Mouse (Mus musculus): ENCODE data around the gene Dnaja2. TPM values are rescaled to one million over a fixed set of nuclear protein-coding genes. Genes with fewer than 3 reads are reported as not detected.
A peak's percentile ranks its signal among the peaks of the same experiment; 100 is the strongest.

Gene Dnaja2
- 5.5 and 10.9 TPM in 2 replicates for polyA plus RNA-seq (2012; rRNA removed)

DNA sequence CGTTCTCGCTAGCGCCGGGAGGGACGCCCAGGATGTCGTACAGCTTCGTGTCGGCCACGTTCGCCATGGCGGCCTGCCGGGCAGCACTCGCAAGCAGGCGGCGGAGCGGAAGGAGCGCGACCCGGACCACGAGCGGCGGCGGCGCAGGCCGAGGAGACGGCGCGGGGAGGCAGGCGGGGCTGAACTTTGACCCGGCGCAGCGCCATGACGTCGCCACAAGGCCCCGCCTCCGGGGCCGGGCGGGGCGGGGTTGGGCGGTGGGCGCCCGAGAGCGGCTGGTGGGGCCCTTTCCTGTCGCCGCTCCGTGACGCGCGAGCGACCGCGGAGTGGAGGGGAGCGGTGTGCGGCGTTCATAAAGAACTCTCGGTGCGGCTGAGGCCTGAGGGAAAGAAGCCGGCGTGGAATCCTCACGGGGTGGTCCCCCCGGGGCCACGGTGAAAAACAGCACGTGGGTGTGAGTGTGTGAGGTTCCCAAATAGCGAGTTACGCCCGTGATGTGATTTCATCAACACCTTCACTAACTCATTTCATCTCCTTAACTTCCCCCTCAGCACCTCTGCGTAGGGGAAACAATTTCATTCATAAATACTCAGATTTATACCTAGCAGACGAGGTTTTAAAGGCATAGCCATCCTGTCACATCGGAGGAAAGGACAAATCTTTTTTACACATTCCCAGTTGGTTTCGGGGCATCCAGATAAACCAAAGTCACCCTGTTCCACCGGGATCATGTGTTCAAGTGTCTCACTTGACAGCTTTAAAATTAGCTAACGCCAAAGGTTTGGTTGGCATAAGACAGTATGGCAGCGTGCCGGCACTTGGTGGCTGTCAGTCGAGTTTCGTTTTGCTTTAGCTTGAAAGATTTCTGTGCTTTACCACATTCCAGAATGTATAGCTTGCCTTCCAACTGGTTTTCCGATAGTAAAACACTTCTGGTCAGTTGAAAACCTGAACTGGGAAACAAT lies at the start of gene Dnaja2:
Gene Dnaja2, minus strand, starts transcription at position 164 of the 965 bp plus-strand sequence.
- DNase-seq = peak; percentile 91
- H3K4me1 ChIP-seq (ENCODE audit: control insufficient read depth, insufficient read depth, low read length) = peaks cover 10% of the 10 kb centered on the region
- no peak for TF ChIP-seq CTCF (IDR thresholded peaks at IDR 0.05; ENCODE audit: insufficient read depth, low read length)
- TF ChIP-seq POLR2A (IDR thresholded peaks at IDR 0.05; ENCODE audit: borderline replicate concordance, extremely low read depth, low read depth, low read length) = peak; percentile 83
- H3K4me3 ChIP-seq (replicated peaks; ENCODE audit: extremely low read depth, low read depth, low read length) = peak within 1 kb of the TSS; percentile 88
- WGBS = under 1% methylated on average over 65 of the region's 77 CpGs

DNA sequence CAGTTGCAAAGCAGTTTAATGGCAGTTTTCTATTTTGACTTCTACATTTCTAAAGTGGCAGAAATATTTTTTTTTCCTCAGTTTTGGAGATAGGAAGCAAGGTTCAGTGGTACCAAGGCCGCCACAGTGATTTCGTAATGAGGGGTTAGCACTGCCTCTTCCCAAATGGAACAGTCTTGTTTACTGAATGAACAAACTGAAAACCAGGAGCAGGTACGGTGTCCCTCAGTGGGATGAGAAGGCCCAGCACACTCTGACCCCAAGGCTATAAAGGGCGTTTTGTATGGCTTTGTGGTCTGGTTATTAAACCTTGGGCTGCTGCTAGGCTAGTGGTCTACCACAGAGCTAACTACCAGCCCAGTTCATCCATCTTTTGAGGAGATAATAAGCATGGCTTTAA lies 49.1 kb upstream of the Dnaja2 start:
- no peak overlapping the region for H3K4me3 ChIP-seq (replicated peaks; ENCODE audit: extremely low read depth, low read depth, low read length)
- DNase-seq = no peak
- no peak for TF ChIP-seq CTCF (IDR thresholded peaks at IDR 0.05; ENCODE audit: insufficient read depth, low read length)
- no peak for TF ChIP-seq POLR2A (IDR thresholded peaks at IDR 0.05; ENCODE audit: borderline replicate concordance, extremely low read depth, low read depth, low read length)
- 78% methylated on average over 4 of the region's 4 CpGs for whole genome bisulfite sequencing
- no peaks in the 10 kb centered on the region for H3K4me1 ChIP-seq (ENCODE audit: control insufficient read depth, insufficient read depth, low read length)

DNA sequence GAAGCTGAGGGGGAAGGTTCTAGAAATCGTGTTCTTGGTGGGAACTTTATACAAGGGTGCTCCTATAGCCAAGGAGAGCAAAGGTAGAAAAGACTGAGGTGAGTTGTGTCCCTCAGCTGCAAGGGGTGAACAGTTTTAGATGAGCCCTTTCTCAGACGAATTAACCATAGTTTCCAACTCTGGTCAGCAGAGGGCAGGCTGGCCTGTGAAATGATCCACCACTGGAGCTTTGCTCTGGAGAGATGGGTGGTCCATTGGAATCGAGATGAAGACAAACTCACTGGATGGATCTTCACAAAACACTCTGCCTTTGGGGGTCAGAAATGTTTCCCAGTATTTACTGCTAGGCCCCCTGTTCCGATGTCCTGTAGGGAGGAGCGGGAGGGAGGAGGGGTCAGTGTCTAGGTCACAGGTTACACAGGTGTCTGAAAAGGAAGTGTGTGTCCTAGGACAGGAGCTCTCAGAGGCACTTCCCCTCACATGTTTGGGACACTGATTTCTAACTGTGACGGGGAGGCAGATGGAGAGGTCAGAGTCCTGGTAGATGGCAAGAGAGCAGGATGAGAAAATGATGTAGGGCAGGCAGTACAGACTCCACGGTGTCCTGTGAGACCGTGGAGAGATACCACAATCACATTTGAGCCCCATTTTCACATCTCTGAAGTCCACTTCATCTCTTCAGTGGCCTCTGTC lies 48.2 kb upstream of the Dnaja2 start:
- H3K4me3 ChIP-seq (replicated peaks; ENCODE audit: extremely low read depth, low read depth, low read length) = no peak overlapping the region
- H3K4me1 ChIP-seq (ENCODE audit: control insufficient read depth, insufficient read depth, low read length) = no peaks in the 10 kb centered on the region
- WGBS = 37% methylated on average over 8 of the region's 8 CpGs
- TF ChIP-seq POLR2A (IDR thresholded peaks at IDR 0.05; ENCODE audit: borderline replicate concordance, extremely low read depth, low read depth, low read length) (no peak), CTCF (IDR thresholded peaks at IDR 0.05; ENCODE audit: insufficient read depth, low read length) (peak; percentile 57; the same call in 1 of the 2 replicates)
- DNase-seq = peak; percentile 47

DNA sequence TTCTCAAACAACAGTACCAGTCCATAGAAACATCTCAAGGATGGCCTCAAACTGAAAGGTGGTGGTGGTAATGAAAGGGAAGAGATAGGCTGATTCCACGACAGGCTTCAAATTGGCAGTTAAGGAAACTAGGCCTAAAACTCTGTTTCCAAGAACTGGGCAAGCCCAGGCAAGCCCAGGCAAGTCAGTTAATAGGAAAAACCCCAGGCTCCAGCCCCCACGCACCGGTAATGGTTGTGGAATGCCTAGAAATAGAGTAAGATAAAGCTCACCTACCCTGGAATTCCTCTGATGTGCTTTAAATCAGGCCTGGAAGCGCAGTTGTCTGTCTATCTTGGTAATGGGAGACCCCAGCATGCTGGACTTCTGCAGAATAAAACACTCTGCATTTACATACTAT lies 47.6 kb upstream of the Dnaja2 start:
- no peak overlapping the region for H3K4me3 ChIP-seq (replicated peaks; ENCODE audit: extremely low read depth, low read depth, low read length)
- DNase-seq = no peak
- TF ChIP-seq CTCF (IDR thresholded peaks at IDR 0.05; ENCODE audit: insufficient read depth, low read length) (no peak), POLR2A (IDR thresholded peaks at IDR 0.05; ENCODE audit: borderline replicate concordance, extremely low read depth, low read depth, low read length) (no peak)
- H3K4me1 ChIP-seq (ENCODE audit: control insufficient read depth, insufficient read depth, low read length) = no peaks in the 10 kb centered on the region
- WGBS = 84% methylated on average over 4 of the region's 4 CpGs

DNA sequence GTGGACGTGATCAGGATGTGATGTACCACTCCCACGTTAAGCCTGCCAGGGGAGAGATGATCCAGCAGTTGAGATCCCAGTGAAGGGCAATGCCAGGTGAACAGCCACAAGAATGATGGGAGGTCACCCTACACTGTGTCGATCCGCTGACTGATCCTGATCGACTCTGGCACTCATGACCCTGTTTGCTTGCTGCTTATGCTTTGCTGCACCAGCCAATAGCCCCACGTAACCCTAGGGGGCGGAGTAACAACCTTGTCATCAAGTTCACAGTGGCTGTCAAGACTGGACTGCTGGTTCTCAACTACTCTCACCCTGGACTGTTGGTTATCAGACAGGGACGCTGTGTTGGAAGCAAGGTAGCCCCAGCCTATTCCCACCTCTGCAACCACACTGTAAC lies 46.6 kb upstream of the Dnaja2 start:
- WGBS = 72% methylated on average over 8 of the region's 8 CpGs
- H3K4me1 ChIP-seq (ENCODE audit: control insufficient read depth, insufficient read depth, low read length) = no peaks in the 10 kb centered on the region
- DNase-seq = no peak
- TF ChIP-seq POLR2A (IDR thresholded peaks at IDR 0.05; ENCODE audit: borderline replicate concordance, extremely low read depth, low read depth, low read length) (no peak), CTCF (IDR thresholded peaks at IDR 0.05; ENCODE audit: insufficient read depth, low read length) (no peak)
- H3K4me3 ChIP-seq (replicated peaks; ENCODE audit: extremely low read depth, low read depth, low read length) = no peak overlapping the region

DNA sequence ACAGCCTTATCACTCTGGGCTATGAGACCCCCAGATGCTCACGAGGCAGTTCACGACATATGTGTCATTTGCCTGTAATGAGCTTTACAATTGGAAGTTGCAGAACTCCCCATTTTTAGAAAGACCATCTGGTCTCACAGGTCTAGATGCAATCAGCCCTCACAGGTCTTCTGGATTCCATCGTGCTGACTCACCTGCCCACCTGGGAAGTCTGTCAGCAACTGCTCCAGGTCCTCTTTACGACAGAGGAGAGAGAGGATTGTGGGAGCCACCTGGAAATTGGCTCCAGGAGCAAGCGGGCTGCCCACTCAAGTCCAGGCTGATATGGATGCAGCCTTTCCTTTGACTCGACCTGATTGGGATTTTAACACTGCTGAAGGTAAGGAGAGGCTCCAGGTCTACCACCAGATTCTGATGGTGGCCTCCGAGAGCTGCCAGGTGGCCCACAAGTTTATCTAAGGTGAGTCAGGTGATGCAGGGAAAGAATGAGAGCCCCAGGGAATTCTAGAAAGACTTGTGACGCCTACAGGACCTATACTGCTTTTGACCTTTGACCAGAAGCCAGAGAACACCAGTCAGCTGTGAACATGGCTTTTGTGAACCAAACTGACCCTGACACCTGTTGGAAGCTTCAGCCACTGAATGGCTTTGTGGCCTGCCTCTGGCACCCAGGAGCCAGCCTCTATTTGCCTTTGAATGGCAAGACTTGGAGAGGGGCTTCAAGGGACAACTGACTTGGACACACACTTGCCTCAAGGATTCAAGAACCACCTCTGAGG lies 42.5 kb upstream of the Dnaja2 start:
- DNase-seq = no peak
- Histone ChIP-seq H3K4me3 (replicated peaks; ENCODE audit: extremely low read depth, low read depth, low read length) (no peak overlapping the region), H3K4me1 (ENCODE audit: control insufficient read depth, insufficient read depth, low read length) (no peaks in the 10 kb centered on the region; the same call in 1 of the 2 replicates)
- TF ChIP-seq CTCF (IDR thresholded peaks at IDR 0.05; ENCODE audit: insufficient read depth, low read length) = no peak
- WGBS = 53% methylated on average over 8 of the region's 8 CpGs

DNA sequence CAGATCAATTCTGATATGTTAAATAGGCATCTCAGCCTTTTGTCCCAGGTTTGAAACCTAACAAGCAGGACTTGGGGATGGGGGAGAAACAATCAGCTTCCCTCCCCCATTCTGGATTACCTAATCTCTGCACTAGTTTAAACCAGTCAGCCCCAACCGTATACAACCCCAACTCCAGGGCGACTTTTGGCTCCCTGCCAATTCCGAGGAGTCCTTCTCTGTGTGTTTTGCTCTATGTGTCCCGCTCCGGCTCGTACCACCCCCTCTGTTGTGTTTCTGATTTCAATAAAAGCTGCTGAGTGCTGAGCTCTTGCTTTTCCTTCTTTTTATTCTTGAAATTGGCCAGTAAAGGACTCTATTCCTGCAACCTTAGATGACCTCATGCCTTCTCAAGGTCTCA lies 40.2 kb upstream of the Dnaja2 start:
- TF ChIP-seq POLR2A (IDR thresholded peaks at IDR 0.05; ENCODE audit: borderline replicate concordance, extremely low read depth, low read depth, low read length) (no peak), CTCF (IDR thresholded peaks at IDR 0.05; ENCODE audit: insufficient read depth, low read length) (no peak)
- DNase-seq = peak; percentile 23
- H3K4me3 ChIP-seq (replicated peaks; ENCODE audit: extremely low read depth, low read depth, low read length) = no peak overlapping the region
- WGBS = 23% methylated on average over 6 of the region's 6 CpGs
- no peaks in the 10 kb centered on the region; the same call in 1 of the 2 replicates for H3K4me1 ChIP-seq (ENCODE audit: control insufficient read depth, insufficient read depth, low read length)

DNA sequence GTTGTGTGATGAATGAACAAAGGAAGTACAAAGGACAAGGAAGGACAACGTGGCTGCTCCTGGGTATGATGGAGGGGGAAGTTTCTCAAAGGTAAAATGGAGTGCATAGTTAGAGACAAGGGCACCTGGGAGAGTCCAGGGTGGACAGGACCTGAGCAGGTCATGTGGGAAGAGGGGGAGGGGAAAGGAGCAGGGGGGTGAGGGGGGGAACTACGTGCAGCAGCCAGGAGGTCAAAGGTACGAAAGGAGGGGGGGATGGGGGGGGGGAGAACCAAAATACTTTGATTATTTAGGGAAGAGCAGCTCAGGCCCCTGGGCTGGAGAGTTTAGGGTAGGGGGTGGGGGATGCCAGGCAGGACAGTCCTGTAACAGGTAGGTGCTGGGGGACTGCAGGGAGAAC lies 39.8 kb upstream of the Dnaja2 start:
- Histone ChIP-seq H3K4me1 (ENCODE audit: control insufficient read depth, insufficient read depth, low read length) (no peaks in the 10 kb centered on the region; the same call in 1 of the 2 replicates), H3K4me3 (replicated peaks; ENCODE audit: extremely low read depth, low read depth, low read length) (no peak overlapping the region)
- WGBS = 25% methylated on average over 3 of the region's 3 CpGs
- DNase-seq = no peak
- TF ChIP-seq POLR2A (IDR thresholded peaks at IDR 0.05; ENCODE audit: borderline replicate concordance, extremely low read depth, low read depth, low read length) (no peak), CTCF (IDR thresholded peaks at IDR 0.05; ENCODE audit: insufficient read depth, low read length) (no peak)

DNA sequence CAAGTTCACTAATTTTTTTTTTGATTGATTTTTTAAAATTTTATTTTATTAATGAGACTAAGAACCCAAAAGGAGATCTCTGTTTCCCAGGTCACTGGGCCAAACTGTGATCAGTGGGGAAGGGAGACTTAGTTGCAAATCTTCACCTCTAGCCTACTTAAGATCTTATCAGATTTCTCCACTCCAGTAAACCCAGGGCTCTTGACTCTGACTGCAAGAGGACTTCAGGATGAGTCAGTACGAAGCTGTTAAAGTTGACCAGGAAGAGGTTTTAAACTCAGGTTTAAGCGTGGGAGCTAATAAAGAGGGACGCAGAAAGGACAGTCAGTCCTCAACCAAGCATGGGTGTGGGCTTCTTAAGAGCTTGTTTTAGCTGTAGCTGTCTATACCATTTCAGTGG lies 38.2 kb upstream of the Dnaja2 start:
- no peak for TF ChIP-seq POLR2A (IDR thresholded peaks at IDR 0.05; ENCODE audit: borderline replicate concordance, extremely low read depth, low read depth, low read length)
- TF ChIP-seq CTCF (IDR thresholded peaks at IDR 0.05; ENCODE audit: insufficient read depth, low read length) = no peak
- DNase-seq = no peak
- 72% methylated on average over 3 of the region's 3 CpGs for WGBS
- Histone ChIP-seq H3K4me1 (ENCODE audit: control insufficient read depth, insufficient read depth, low read length) (no peaks in the 10 kb centered on the region; the same call in 1 of the 2 replicates), H3K4me3 (replicated peaks; ENCODE audit: extremely low read depth, low read depth, low read length) (no peak overlapping the region)
